In the genomic region with DNA sequence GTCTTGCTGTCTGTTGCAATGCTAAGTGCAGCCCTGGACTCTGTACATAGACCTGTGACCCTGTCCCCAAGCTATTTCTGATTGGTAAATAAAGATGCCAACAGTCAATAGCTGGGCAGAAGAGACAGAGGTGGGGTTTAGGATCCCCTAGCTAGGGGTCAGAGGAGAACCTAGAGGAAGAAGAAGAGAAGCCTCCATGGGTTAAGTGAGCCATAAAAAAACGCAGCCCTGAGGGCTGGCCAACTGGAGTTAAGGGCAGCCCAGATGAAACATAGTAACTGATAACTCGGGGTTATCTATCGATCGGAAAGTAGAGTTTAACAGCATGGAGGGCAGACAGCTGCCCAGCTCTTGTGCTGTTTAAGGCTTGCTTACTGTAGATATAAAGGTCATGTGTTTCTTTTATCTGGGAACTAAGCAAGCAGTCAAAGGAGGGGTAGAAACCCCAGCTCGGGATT, we compare ENCODE assay signal across 17 mouse cellular contexts. TPM values are rescaled to one million over a fixed set of nuclear protein-coding genes. Genes with fewer than 3 reads are reported as not detected.
DNase-seq lines count a peak whose midpoint lies in the region; ATAC-seq and TF ChIP-seq lines count a peak whose summit lies in the region.
"Had no signal": no experiment of that assay in that cellular context is flagged by ENCODE, and none has a peak within 500 bp of the region (broad histone marks: within the 10 kb centered on the region; RNA-seq: fewer than 3 reads in every experiment).

No protein-coding gene starts in this region.

- no peak for ATAC-seq in lung, postnatal 0 days
- ATAC-seq in liver, embryonic 15.5 days (ENCODE audit: insufficient read depth), result peak; percentile 67
- ATAC-seq: forebrain, embryonic 14.5 days; hindbrain, postnatal 0 days had no signal

- no peak overlapping the region for H3K4me3 ChIP-seq in gastrocnemius, adult 2 months
- H3K4me3 ChIP-seq in lung, postnatal 0 days (ENCODE audit: low read depth, low read length), result no peak overlapping the region
- H3K4me3 ChIP-seq in liver, embryonic 15.5 days (replicated peaks), result no peak overlapping the region
- H3K4me3 ChIP-seq: limb, embryonic 13.5 days; neural tube, embryonic 13.5 days had no signal

- H3K36me3 ChIP-seq in lung, postnatal 0 days (ENCODE audit: insufficient read depth, low read length), result no peaks in the 10 kb centered on the region
- peaks cover 11% of the 10 kb centered on the region; the same call in 1 of the 2 replicates for H3K36me3 ChIP-seq in liver, embryonic 15.5 days (replicated peaks)

- intact Hi-C loops in gastrocnemius, adult 2 months (cut with DNase I), result loop anchor here (5.0 kb wide), 1 partner anchor 54 kb away; no protein-coding TSS in a partner anchor

- no peak overlapping the region for H3K9ac ChIP-seq in lung, postnatal 0 days (replicated peaks; ENCODE audit: low read depth)
- no peak overlapping the region for H3K9ac ChIP-seq in liver, embryonic 15.5 days
- H3K9ac ChIP-seq: limb, embryonic 13.5 days; neural tube, embryonic 13.5 days had no signal

- DNase-seq in gastrocnemius, adult 2 months, result no peak
- no peak for DNase-seq in gastrocnemius, postnatal 10 days
- no peak for DNase-seq in lung, postnatal 0 days (ENCODE audit: low spot score)
- no peak for DNase-seq in lung, postnatal 25 days (ENCODE audit: low spot score)
- DNase-seq in yolk sac, embryonic 10.5 days (ENCODE audit: low spot score), result peak; percentile 57
- no peak for DNase-seq in layer of hippocampus, adult 9-10 months (ENCODE audit: low spot score)
- no peak for DNase-seq in layer of hippocampus, postnatal 25 days (ENCODE audit: extremely low spot score in 1 of 2, low spot score in 1 of 2)
- DNase-seq: adrenal gland, postnatal 10 days; cerebellum, adult 9-10 months; gastrocnemius, postnatal 36 days; retina, postnatal 1 day had no signal

- H3K4me1 ChIP-seq in lung, postnatal 0 days (ENCODE audit: insufficient read depth, low read depth, low read length), result peaks cover 37% of the 10 kb centered on the region
- peaks cover 60% of the 10 kb centered on the region for H3K4me1 ChIP-seq in liver, embryonic 15.5 days (replicated peaks)

- H3K27ac ChIP-seq in gastrocnemius, adult 2 months, result peak overlapping the region; percentile 48; the same call in 1 of the 2 replicates
- peak overlapping the region; percentile 96; the same call in 1 of the 2 replicates for H3K27ac ChIP-seq in lung, postnatal 0 days (ENCODE audit: low read length)
- peak overlapping the region; percentile 76 for H3K27ac ChIP-seq in liver, embryonic 15.5 days (replicated peaks)
- H3K27ac ChIP-seq: hindbrain, postnatal 0 days; neural tube, embryonic 13.5 days had no signal

- H3K9me3 ChIP-seq in lung, postnatal 0 days (ENCODE audit: low read length), result no peaks in the 10 kb centered on the region
- H3K9me3 ChIP-seq in liver, embryonic 15.5 days (replicated peaks), result no peaks in the 10 kb centered on the region
- H3K9me3 ChIP-seq: limb, embryonic 13.5 days; neural tube, embryonic 13.5 days had no signal

- WGBS in lung, postnatal 0 days, result 53% methylated on average over 5 of the region's 5 CpGs
- WGBS in liver, embryonic 15.5 days (ENCODE audit: insufficient replicate concordance), result 14% methylated on average over 5 of the region's 5 CpGs

- TF ChIP-seq EP300 in lung, postnatal 0 days (IDR thresholded peaks at IDR 0.05), result no peak

- H3K4me2 ChIP-seq in lung, postnatal 0 days (replicated peaks; ENCODE audit: low read depth, low read length), result no peak overlapping the region
- peak overlapping the region; percentile 30 for H3K4me2 ChIP-seq in liver, embryonic 15.5 days
- H3K4me2 ChIP-seq: limb, embryonic 13.5 days; neural tube, embryonic 13.5 days had no signal

- no peaks in the 10 kb centered on the region for H3K27me3 ChIP-seq in lung, postnatal 0 days (replicated peaks; ENCODE audit: insufficient read depth, low read length)
- H3K27me3 ChIP-seq in liver, embryonic 15.5 days, result no peaks in the 10 kb centered on the region
- H3K27me3 ChIP-seq: limb, embryonic 13.5 days; neural tube, embryonic 13.5 days had no signal

- no peak for TF ChIP-seq CTCF in gastrocnemius, adult 2 months (IDR thresholded peaks at IDR 0.05)
- TF ChIP-seq CTCF in lung, postnatal 0 days (IDR thresholded peaks at IDR 0.05), result no peak

RNA-seq across cellular contexts. Expression of gene Pla2g6, which starts 6.4 kb away (rescaled TPM):
- 10 to 100 TPM; 19.4 to 20.1 TPM for total RNA-seq in gastrocnemius, adult 2 months (2021)
- 1 to 10 TPM; 9.2 to 9.8 TPM for total RNA-seq in gastrocnemius, postnatal 10 days (2021)
- 11.8 and 13.7 TPM in 2 replicates for polyA plus RNA-seq in lung, postnatal 0 days (2015; fragmentation: Nextera tagmentation; extraction: Ambion mirVana)
- polyA plus RNA-seq in liver, embryonic 15.5 days (2015; fragmentation: Nextera tagmentation; extraction: Ambion mirVana), result 14.8 and 15.6 TPM in 2 replicates
- total RNA-seq in layer of hippocampus, postnatal 25 days (2021), result 10 to 100 TPM; 24.2 to 24.3 TPM

RNA-seq across cellular contexts. Expression of gene Maff, which starts 24.7 kb away (rescaled TPM):
- total RNA-seq in gastrocnemius, adult 2 months (2021), result 1 to 10 TPM; 4.0 to 8.8 TPM
- total RNA-seq in gastrocnemius, postnatal 10 days (2021), result 1 to 10 TPM; 2.0 to 2.6 TPM
- polyA plus RNA-seq in lung, postnatal 0 days (2015; fragmentation: Nextera tagmentation; extraction: Ambion mirVana), result 10.6 and 10.8 TPM in 2 replicates
- 2.1 and 2.6 TPM in 2 replicates for polyA plus RNA-seq in liver, embryonic 15.5 days (2015; fragmentation: Nextera tagmentation; extraction: Ambion mirVana)
- total RNA-seq in layer of hippocampus, postnatal 25 days (2021), result 1 to 10 TPM in 1 of 2 experiments, under 1 TPM in 1; 0.61 to 1.0 TPM

RNA-seq across cellular contexts. Expression of gene Baiap2l2, which starts 36.4 kb away (rescaled TPM):
- 1 to 10 TPM; 3.1 to 3.2 TPM for total RNA-seq in gastrocnemius, adult 2 months (2021)
- 1 to 10 TPM; 3.1 to 3.6 TPM for total RNA-seq in gastrocnemius, postnatal 10 days (2021)
- polyA plus RNA-seq in lung, postnatal 0 days (2015; fragmentation: Nextera tagmentation; extraction: Ambion mirVana), result 1.4 and 2.7 TPM in 2 replicates
- 2.4 and 2.7 TPM in 2 replicates for polyA plus RNA-seq in liver, embryonic 15.5 days (2015; fragmentation: Nextera tagmentation; extraction: Ambion mirVana)
- total RNA-seq in layer of hippocampus, postnatal 25 days (2021), result 1 to 10 TPM; 3.3 to 4.2 TPM
- total RNA-seq: megakaryocyte, adult 5-6 weeks had no signal
